Mouse (Mus musculus) ovary, postnatal 14 days (tissue): ENCODE data around the gene Ddx17.

Experiments
- DNase-seq: peaks from one replicate; pipeline ENCODE4 v3.0.0; 2022; ENCODE audit warnings: low spot score

Ddx17 gene

GRCm38 (mm10) chr15:79546410-79547288, at the start of gene Ddx17:
TSS of gene Ddx17 (minus strand) at chr15:79546741.
- DNase-seq = peak; percentile 99

- DNase-seq = no peak
Observed at GRCm38 (mm10) chr15:79581581-79581980, 35.0 kb upstream of the Ddx17 start.

GRCm38 (mm10) chr15:79577671-79578426, 31.3 kb upstream of the Ddx17 start:
- no peak for DNase-seq

GRCm38 (mm10) chr15:79576947-79577346, 30.4 kb upstream of the Ddx17 start:
- no peak for DNase-seq

GRCm38 (mm10) chr15:79575543-79576222, 29.1 kb upstream of the Ddx17 start:
- no peak for DNase-seq

GRCm38 (mm10) chr15:79562417-79562816, 15.9 kb upstream of the Ddx17 start:
- DNase-seq = no peak

GRCm38 (mm10) chr15:79559649-79560048, 13.1 kb upstream of the Ddx17 start:
- no peak for DNase-seq

GRCm38 (mm10) chr15:79552566-79552965, 6.0 kb upstream of the Ddx17 start:
- DNase-seq = no peak

- no peak for DNase-seq
Observed at GRCm38 (mm10) chr15:79548226-79548625, 1.7 kb upstream of the Ddx17 start.

- no peak for DNase-seq
Observed at GRCm38 (mm10) chr15:79547289-79547820, 814 bp upstream of the Ddx17 start.

- peak; percentile 56 for DNase-seq
Observed at GRCm38 (mm10) chr15:79545921-79546399, 581 bp downstream of the Ddx17 start.

GRCm38 (mm10) chr15:79545496-79545895, 1.0 kb downstream of the Ddx17 start:
- no peak for DNase-seq

- DNase-seq = no peak
Observed at GRCm38 (mm10) chr15:79543968-79544367, 2.6 kb downstream of the Ddx17 start.

- DNase-seq = no peak
Observed at GRCm38 (mm10) chr15:79533796-79534195, 12.7 kb downstream of the Ddx17 start.

- DNase-seq = no peak
Observed at GRCm38 (mm10) chr15:79529935-79530334, 16.6 kb downstream of the Ddx17 start.

- DNase-seq = no peak
Observed at GRCm38 (mm10) chr15:79527991-79528639, 18.4 kb downstream of the Ddx17 start.

- no peak for DNase-seq
Observed at GRCm38 (mm10) chr15:79527192-79527591, 19.3 kb downstream of the Ddx17 start.

GRCm38 (mm10) chr15:79525979-79526768, 20.4 kb downstream of the Ddx17 start:
- DNase-seq = no peak

- no peak for DNase-seq
Observed at GRCm38 (mm10) chr15:79525564-79525963, 21.0 kb downstream of the Ddx17 start.

- DNase-seq = no peak
Observed at GRCm38 (mm10) chr15:79519400-79520220, 26.9 kb downstream of the Ddx17 start.
